Mouse (Mus musculus): Measurements from ENCODE around the gene Cd81. TPM values are rescaled to one million over a fixed set of nuclear protein-coding genes. Genes with fewer than 3 reads are reported as not detected.
A peak's percentile ranks its signal among the peaks of the same experiment; 100 is the strongest.

The Cd81 gene
- total RNA-seq, 2 experiments from 2014 or later: 65.9 to 80.4 TPM

DNA sequence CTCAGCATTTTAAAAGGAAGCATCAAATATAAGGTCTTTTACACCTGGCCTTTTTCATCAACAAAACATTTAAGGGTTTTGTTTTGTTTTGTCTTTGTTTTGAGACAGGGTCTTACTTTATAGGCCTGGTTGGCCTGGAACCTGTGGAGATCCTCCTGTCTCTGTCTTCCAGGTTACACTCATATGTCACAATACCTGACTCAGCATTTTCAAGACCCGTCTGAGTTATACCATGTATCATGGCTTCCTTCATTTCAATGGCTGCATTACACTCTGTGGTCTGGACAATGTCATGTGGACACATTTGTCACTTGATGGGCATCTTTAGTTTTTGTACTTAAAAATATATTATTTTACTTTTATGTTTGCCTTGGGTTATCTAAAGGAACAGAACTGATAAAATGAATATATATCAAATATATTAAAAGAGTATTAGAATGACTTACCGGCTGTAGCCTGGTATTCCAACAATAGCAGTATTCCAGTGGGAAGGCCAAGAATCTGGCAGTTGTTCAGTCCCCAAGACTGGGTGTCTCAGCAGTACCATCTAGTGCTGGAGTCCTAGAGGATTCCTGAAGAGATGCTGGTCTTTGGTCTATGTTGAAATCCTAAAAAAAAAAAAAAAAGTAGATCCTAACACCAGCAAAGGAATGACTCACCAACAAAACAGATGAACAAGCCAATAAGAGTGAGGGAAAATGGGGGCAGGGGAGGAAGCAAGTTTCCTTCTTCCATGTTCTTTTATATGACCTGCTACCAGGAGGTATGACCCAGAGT is 8.3 kb upstream of the Cd81 start:
- ATAC-seq (replicated peaks; ENCODE audit: low FRiP score, poor library complexity, severe bottlenecking): no peak

DNA sequence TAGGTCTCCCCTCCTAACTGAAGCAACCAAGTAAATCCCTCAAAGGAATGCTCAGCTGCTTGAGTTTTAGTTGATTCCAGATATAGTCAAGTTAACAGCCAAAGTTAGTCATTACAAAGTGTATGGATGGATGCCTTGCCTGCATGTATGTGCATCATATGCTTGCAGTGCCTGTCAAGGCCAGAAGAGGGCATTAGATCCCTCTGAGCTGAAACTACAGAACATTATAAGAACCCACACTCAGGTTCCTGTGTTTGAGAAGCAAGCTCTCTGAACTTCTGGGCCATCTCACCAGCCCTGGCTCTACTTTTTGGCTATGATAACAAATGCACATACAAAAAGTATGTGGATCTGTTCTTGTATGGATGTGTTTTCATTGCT is 7.7 kb upstream of the Cd81 start:
- 0 out of 2 replicates have a peak, but pooled peaks have one; percentile 57 for ATAC-seq (replicated peaks; ENCODE audit: low FRiP score, poor library complexity, severe bottlenecking)

DNA sequence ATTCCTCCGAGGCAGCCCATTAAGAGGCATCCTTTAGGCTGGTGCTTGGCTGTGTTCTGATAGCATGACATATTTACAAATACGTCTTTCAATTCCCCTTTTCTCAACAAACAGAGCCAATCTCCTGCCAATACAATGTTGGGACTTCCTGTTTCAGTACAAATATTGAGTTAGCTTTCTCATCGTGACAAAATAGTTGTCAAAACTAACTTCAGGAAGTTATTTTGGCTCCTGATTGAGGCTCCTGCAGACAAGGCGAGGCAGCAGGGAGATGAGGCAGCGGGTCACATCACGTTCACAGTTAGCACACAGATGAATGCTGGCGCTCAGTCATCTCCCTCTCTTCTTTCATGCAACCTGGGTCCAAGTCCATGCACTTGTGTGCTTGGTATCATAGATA is 6.2 kb upstream of the Cd81 start:
- no peak for ATAC-seq (replicated peaks; ENCODE audit: low FRiP score, poor library complexity, severe bottlenecking)

DNA sequence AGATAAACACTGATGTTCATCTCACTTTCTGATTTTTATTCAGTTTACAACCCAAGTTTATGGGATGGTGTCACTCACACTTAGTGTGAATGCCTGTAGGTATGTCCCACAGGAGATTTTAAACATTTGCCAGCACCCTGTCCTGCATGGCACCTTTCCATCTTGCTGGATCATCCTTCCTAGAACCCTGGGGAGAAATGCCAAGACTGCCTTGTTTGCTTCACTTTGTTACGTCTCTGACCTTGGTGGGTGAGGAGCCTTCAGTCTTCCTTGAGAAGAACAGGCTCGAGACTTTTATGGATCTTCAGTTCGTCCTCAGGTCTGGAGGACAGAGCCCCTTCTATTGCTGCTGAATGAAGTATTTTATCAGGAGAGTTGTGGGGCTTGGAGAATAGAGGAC is 3.2 kb upstream of the Cd81 start:
- no peak for ATAC-seq (replicated peaks; ENCODE audit: low FRiP score, poor library complexity, severe bottlenecking)

DNA sequence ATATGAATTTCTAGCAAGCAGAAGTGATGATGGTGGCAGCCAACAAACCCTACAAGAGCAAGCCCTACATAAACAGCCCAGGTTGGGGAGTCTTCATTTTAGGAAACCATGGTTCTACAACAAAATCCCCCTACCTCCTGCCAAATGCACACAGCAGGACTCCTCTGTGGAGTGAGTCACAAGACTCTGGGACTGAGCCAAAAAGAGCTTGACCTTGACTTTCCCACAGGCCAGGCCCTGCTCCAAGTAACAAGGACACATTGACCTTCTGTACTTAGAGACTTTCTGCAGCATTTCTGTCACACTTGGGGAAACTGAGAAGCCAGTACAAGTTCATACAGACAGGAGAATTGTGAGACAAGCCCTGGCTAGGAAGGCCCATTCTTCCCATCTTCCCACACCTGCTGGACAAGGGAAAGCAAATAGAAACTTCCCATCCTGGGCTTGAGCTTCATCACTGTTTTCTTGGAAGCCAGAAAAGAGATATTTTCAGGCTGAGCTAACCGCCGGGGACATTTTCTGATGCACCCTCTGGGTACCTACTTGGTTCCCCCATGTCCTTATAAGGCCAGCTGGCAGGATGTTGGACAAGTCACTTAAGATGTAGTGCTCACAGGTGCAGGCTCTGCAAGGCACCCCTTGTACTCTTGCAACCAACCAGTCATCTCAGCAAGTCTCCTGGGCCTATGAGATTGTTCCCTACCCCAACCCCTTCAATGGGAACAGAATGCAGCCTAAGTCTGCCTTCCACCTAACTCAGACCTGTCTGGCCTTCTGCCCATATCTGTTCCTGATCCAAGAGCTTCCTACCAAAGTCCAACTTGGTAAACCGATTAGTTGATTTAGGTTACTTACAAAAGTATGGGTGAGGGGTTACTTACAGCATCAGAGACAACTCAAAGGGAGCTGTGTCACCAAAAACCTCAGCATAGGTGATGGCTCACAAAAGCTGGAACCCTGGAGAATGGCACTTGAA is 2.4 kb upstream of the Cd81 start:
- ATAC-seq (replicated peaks; ENCODE audit: low FRiP score, poor library complexity, severe bottlenecking): no peak

DNA sequence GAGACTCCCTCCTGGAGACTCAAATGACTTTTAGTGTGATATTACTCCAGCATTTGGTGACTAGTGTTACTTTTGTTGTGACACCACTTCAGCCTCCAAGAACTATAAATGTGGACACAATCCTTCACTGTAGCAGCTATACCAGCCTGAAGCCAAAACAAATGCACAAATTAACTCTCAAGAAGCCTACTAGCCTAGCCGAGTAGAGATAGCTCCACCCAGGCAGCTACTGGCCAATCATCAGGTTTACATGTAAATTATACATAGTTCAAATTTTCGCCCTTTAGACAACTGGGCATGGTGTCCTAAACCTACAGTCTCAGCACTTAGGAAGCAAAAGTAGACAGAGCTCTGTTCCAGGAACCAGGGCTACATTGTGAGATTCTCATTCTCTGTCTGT is 1.2 kb upstream of the Cd81 start:
- ATAC-seq (replicated peaks; ENCODE audit: low FRiP score, poor library complexity, severe bottlenecking): peak; percentile 63

DNA sequence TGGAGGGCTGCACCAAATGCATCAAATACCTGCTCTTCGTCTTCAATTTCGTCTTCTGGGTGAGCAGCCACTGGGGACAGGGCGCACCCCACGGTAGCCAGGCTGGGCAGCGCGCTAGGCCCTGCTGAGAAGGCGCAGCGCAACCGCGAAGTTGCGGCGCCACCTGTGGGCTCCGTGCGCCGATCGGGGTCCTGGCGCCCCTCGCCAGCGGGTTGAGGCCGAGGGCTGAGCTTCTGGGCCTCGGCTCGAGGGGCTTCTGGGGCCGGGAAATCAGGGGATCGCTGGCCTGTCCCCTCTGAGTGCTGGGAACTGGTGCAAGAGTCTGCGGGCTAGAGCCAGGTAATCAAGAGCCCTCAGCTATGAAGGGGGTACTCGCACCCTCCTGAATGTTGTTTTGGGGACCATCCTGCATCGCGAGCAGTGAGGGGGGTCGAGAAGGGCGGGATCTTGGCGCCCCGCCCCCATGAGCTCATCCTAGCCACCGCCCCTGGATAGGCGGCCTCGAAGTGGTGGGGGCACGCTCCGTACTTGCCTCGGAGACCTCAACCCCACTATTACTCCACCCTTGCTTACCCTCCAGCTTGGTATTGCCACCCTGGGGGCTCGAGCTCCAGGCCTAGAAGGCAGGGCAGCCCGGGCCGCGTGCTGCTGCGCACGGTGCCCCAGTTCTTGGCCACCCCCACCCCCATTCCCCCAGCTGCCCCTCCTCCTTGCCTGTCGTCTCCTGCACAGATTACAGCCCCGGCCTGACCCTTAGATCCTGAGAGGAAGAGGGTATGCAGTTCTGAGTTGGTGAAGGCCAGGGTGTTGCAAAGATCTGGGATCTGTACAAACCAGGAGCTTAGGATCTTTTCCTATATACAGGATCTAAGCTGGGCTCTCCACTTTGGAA is 715 bp downstream of the Cd81 start:
- peak; percentile 20 for ATAC-seq (replicated peaks; ENCODE audit: low FRiP score, poor library complexity, severe bottlenecking)

DNA sequence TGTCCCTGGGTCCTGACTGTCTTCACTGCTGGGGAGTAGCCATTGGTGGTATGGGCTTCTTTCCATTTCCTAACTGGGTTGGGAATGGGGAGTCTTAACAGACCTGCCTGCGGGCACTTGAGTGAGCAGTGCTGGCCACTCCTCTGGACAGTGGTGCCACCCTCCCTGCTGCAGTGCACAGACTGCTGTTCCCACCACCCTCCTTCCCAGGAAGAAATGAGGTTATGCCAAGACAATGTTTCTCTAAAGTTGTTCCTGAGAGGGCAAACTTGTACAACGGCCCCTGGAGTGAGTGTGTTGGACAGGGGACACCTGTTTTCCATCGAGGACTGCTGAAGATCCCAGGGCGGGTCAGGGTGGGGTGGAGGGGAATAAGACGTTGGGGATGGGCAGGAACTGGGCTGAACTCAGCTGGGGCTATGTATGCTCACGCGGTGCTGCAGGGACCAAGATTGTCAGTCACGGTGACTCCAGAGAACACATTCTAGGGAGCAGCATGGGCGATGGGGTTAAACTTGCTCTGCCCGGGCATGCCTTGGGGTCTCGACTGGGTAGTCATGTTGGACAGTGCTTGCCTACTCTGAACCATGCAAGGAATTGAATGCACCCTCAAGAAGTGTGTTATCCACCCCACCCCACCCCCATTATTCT is 1.5 kb downstream of the Cd81 start:
- no peak for ATAC-seq (replicated peaks; ENCODE audit: low FRiP score, poor library complexity, severe bottlenecking)

DNA sequence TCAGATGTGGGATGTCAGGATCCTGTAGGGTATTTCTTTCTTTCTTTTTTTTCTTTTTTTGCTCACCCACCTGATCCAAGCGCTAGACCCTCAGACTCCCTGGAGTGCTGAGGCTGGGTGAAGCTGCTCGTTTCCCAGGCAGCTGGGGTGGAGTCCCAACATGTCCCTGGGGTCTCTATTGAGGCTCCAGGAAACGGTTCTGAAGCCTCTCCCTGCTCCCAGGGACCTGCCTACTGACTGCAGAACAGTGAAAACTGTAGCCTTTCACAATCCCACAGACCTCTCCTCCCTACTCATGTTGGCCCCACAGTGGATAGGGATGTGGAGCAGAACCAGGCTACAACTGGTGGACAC is 2.0 kb downstream of the Cd81 start:
- ATAC-seq (replicated peaks; ENCODE audit: low FRiP score, poor library complexity, severe bottlenecking): no peak

DNA sequence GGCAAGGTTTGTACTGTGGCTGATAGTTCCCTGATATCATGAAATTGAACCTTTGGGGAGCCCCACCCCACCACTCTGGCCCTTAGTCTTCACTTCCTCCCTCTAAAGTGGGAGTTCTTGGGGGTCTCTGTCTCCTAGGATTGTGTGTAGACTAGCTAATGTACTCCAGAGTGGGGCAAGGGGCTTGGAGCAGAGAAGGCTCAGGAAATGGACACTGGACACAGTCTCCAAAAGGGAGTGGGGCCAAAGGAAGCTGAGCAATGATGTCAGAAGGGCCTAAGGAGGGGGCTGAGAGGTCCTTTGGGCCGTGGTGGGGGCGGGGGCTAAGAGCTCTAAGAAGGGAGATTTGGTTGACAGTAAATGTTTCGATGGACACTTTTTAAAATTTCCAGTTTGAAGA is 2.5 kb downstream of the Cd81 start:
- no peak for ATAC-seq (replicated peaks; ENCODE audit: low FRiP score, poor library complexity, severe bottlenecking)

DNA sequence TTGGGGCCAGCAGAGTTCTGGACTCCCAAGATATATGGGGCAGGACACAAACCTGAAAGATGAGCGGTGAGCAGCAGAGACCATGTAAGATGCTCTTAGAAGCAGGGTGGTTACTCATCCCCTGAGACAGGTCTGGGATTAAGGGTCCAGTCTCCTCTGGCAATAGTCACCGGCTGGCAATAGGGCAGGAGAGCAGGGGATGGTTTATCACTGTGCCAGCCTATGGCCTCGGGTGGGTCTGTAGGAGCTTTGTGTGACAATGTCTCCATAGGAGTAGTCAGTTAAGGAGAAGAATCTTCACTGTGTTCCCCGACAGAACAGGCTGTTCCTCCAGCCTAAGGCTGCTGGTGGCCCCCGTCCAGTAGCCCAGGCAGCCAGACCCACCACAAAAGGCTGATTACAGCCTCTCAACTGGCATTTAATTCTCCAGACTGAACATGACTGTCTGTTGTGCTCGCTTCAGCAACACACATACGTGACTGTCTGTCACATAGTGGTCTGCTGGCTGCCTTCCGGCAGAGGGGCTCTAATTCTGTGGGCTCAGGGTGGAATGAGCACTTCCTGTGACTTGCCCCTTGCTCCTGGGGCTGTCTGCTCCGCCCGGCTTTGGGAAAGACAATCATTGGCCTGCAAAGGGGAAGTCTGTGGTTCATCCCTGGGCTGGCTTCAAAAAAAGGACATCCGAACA is 3.1 kb downstream of the Cd81 start:
- ATAC-seq (replicated peaks; ENCODE audit: low FRiP score, poor library complexity, severe bottlenecking): no peak

DNA sequence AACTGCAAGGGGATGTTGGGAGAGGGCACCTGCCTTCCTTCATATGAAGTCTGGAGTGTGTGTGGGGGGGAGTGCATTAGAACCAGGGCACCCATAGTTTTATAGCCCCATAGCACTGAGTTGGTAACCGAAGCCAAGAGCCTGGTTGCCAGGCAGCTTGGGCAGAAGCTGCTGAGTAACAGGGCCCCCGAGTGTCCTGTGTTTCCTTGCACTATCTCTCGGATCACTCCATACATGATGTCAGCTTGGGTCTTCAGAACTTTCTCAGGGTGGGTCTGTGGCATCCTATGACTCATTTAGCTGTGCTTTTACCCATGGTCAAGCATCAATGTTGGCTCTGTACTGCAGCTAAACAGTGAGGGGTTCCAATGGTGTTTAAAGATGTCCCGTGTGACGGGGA is 4.5 kb downstream of the Cd81 start:
- ATAC-seq (replicated peaks; ENCODE audit: low FRiP score, poor library complexity, severe bottlenecking): no peak

DNA sequence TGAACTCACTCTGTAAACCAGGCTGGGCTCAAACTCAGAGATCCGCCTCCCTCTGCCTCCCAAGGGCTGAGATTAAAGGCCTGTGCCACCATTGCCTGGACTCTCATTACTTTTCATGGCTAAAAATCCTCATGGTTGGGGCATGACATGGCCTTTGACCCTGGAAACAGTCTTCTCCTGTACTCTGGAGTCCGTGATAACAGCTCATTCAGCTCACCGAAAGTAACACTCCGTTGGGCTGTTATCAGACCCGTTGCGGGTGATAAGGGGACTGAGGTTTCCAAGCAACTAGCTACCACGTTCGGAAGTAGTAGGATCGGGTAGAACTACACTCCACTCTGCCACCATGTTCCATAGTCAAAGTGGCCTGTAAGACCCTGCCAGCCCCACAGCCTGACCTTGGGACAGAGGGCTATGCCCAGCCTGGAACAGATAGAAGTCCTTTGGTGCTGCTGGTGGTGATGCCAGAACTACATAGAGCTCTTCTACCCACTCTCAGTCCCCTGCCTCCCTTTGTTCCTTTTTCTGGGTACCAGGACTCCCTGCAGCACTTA is 5.2 kb downstream of the Cd81 start:
- no peak for ATAC-seq (replicated peaks; ENCODE audit: low FRiP score, poor library complexity, severe bottlenecking)

DNA sequence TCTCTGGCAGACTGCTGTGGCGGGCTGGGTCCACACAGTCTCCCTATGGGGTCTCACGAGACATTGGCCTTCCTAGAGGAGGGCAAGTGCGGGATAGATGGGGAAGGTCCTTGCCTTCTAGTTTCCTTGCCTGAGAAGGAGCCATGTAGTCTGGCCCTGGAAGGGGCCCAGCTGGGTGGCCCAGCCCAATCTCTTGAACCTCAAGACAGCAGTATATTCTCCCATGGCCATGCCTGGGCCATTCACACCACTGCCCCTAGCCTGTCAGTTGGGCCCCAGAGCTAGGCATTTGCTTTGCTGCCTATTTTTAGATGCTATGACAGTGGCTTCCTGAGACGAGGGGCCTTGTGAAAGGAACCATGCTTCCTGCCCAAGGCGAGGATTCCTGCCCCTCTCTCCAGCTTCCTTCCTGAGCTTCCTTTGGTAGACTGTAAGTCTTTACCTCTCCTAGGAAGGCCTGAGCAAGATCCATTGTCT is 5.7 kb downstream of the Cd81 start:
- no peak for ATAC-seq (replicated peaks; ENCODE audit: low FRiP score, poor library complexity, severe bottlenecking)

DNA sequence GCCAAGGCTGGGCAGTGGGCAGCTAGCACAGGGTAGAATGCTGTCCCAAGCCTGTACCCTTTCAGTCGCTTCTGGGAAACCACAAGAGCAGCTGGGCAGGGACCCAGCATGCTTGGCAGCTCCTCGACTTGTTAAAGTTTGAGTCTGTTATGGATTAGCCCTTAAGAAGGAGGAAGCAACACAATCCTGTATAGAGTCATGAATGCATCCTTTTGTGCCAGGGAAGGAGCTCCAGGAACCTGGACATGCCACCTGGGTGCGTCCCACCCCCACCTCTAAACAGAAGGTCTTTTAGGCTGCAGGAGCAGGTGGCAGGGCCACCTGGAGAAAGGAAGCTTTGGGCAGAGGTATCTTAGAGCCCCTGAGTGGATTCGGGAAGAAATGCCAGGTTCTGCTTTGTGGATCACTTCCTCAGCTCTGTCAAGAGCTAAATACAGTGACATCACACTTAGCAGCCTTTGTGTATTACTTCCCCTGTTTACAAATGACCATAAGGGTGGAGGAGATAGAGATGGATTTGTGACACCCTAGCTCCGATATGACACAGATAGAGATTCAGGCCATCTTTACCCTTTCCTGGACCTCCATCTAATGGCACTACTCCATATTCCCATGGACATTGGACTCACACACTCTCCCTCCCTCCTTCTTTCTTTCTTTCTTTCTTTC is 6.8 kb downstream of the Cd81 start:
- ATAC-seq (replicated peaks; ENCODE audit: low FRiP score, poor library complexity, severe bottlenecking): no peak

DNA sequence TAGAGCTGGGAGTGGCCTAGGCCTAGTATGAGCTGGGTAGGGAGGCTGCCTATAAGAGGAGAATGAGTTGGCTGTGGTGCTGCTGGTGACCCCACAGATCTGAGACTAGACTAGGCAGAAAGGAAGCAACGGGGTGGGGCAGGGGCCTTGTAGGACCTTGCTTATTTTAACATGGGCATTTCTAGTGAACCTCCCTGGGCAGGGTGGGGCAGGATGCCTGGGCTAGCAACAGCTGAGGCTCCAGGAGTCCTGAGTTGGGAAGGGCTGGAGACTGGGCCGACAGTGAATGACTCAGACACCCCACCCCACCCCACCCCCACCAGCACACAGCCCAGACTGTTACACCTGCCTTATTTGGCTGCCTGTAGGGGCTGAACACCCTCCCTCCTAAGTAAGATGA is 10.2 kb downstream of the Cd81 start:
- no peak for ATAC-seq (replicated peaks; ENCODE audit: low FRiP score, poor library complexity, severe bottlenecking)

DNA sequence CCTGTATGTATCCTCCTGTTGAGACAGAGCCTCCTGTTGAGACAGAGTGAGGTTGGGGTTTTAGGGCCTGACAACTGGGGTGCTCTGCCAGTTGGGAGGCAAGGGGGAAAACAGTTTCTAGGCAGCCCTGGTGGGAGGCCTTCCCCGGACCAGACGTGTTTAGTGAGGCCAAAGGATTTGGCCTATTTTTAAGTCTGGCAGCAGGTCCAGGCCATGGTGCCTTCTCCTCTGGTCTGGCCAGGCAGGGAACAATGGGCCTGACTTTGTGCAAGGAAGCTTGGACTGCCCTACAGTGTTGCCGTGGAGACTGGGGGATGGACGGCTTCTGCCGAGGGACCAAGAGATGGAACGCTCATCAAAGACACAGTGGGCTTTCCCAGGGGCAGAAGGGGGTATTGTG is 11.7 kb downstream of the Cd81 start:
- no peak for ATAC-seq (replicated peaks; ENCODE audit: low FRiP score, poor library complexity, severe bottlenecking)

DNA sequence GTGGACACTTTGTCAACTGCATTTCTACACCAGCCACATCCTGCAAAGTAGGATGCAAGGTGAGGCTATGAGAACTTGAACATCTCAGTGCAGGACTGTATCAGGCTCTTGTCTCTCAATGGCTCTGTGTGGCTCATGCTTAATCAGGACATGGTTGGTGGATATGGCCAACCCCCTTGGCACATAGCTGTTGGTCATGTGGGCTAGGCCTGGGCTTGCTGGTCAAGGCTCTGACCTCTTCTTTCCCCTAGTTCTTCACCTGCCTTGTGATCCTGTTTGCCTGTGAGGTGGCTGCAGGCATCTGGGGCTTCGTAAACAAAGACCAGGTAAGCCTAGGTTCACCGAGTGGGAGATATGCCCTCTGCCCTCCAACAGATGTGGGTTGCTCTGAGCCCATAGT is 13.2 kb downstream of the Cd81 start:
- ATAC-seq (replicated peaks; ENCODE audit: low FRiP score, poor library complexity, severe bottlenecking): no peak
